Mouse (Mus musculus) ES-Bruce4 (cell line): ENCODE measurements at regions not wholly inside any gene's neighbourhood (a gene's known extent, or its start where the extent isn't known, plus 50 kb on each side); places are given as distances from the start of the nearest gene placed in this dataset.

Experiments used
- H3K27ac ChIP-seq: 2 replicates; pipeline ENCODE4 v1.5.1; 2012; ENCODE audit warnings: low read length, inconsistent platforms; ENCODE audit not compliant: insufficient read depth
- H3K27me3 ChIP-seq: 2 replicates; pipeline ENCODE4 v1.6.1; 2012; ENCODE audit warnings: mild to moderate bottlenecking, low read length, inconsistent platforms; ENCODE audit not compliant: control insufficient read depth, poor library complexity, insufficient read depth, severe bottlenecking
- H3K36me3 ChIP-seq: 2 replicates; pipeline ENCODE4 v1.6.1; 2012; ENCODE audit warnings: inconsistent platforms, mild to moderate bottlenecking, low read length, moderate library complexity; ENCODE audit not compliant: control insufficient read depth, poor library complexity, insufficient read depth, severe bottlenecking
- H3K4me1 ChIP-seq: one replicate; pipeline ENCODE4 v1.8.1; 2011; ENCODE audit warnings: low read length; ENCODE audit not compliant: control insufficient read depth, insufficient read depth
- H3K4me3 ChIP-seq: 2 replicates; pipeline ENCODE4 v1.5.1; 2011; ENCODE audit warnings: low read depth, mild to moderate bottlenecking, low read length
- H3K9ac ChIP-seq: 2 replicates; pipeline ENCODE4 v1.6.1; 2012; ENCODE audit warnings: low read depth, mild to moderate bottlenecking, inconsistent platforms; ENCODE audit not compliant: poor library complexity, severe bottlenecking
- H3K9me3 ChIP-seq: replicated peaks from 2 replicates; pipeline ENCODE4 v1.6.1; 2012; ENCODE audit warnings: mild to moderate bottlenecking, low read length, inconsistent platforms; ENCODE audit not compliant: control insufficient read depth, poor library complexity, insufficient read depth, severe bottlenecking
- CTCF ChIP-seq: IDR thresholded peaks from one replicate; pipeline ENCODE4 v1.8.1; 2011; ENCODE audit warnings: low read depth, low read length
- EP300 ChIP-seq: IDR thresholded peaks from 2 replicates; pipeline ENCODE4 v1.6.1; 2011; ENCODE audit warnings: low read depth, low read length; ENCODE audit not compliant: insufficient read depth
- POLR2A ChIP-seq: IDR thresholded peaks from one replicate; pipeline ENCODE4 v1.8.1; 2011; ENCODE audit warnings: low read length; ENCODE audit not compliant: insufficient read depth

DNA sequence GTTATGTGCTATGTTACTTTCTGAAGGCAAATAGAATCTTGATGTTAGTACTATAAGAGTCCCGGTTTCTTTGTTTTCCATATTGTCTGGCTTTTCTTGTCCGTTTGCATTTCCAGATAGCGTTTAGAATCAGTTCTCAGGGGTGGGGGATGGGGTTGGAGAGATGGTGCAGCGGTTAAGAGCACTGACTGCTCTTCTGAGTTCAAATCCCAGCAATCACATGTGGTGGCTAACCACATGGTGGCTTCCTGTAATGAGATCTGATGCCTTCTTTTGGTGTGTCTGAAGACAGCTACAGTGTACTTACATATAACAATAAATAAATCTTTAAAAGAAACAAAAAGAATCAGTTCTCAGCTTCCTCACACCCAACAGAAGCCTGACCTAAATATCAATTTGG lies 623.5 kb upstream of the Gm10131 start:
- H3K4me1 ChIP-seq: peaks cover 3% of the 10 kb centered on the region
- no peaks in the 10 kb centered on the region for H3K36me3 ChIP-seq
- H3K27me3 ChIP-seq: peaks cover 19% of the 10 kb centered on the region
- no peak for TF ChIP-seq CTCF
- TF ChIP-seq POLR2A: no peak
- TF ChIP-seq EP300: no peak
- no peak overlapping the region for H3K4me3 ChIP-seq
- H3K27ac ChIP-seq: no peak overlapping the region
- H3K9ac ChIP-seq: no peak overlapping the region
- H3K9me3 ChIP-seq: peaks cover 9% of the 10 kb centered on the region

DNA sequence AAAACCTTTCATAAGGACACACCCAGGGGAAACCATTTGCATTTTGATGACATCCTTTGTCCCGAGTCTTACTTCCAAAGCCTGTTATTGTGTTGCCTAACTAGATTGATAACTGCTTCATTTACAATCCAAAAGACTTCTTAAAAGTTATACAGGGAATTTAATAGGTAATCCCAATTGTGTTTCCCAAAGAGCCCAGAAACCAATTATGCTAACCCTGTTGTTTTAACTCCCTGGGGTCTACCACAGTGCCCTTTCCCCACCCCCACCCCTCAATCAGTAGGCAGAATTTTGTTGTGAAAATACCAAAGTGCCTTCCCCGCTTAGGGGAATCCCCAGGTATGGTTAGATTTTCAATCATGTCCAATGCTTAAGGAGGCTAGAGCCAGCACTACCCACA lies 621.3 kb upstream of the Gm10131 start:
- H3K9me3 ChIP-seq: peaks cover 9% of the 10 kb centered on the region
- no peak overlapping the region for H3K9ac ChIP-seq
- no peaks in the 10 kb centered on the region for H3K36me3 ChIP-seq
- H3K27ac ChIP-seq: no peak overlapping the region
- H3K4me3 ChIP-seq: no peak overlapping the region
- H3K4me1 ChIP-seq: peaks cover 6% of the 10 kb centered on the region
- TF ChIP-seq EP300: no peak
- no peak for TF ChIP-seq CTCF
- TF ChIP-seq POLR2A: no peak
- peaks cover 19% of the 10 kb centered on the region for H3K27me3 ChIP-seq

DNA sequence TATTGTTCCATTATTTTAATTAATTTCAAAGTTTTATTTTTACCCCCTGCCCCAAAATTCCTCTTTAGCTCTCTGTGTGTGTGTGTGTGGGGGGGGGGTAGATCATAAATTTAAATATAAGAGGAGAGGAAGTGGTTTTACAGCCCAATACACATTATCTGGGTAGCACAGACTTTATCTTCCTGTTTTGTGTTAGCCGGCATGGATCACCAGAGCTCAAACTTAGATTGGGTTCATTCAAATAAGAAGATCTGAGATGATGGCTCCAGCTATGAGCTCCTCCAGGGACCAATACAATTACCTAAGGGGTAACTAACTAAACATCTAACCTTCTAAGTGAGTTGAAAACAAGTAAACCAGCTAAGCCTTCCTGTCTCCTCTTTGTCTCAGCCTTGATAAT lies 620.8 kb upstream of the Gm10131 start:
- no peak overlapping the region for H3K9ac ChIP-seq
- H3K27me3 ChIP-seq: peaks cover 19% of the 10 kb centered on the region
- H3K4me3 ChIP-seq: no peak overlapping the region
- H3K36me3 ChIP-seq: no peaks in the 10 kb centered on the region
- no peak for TF ChIP-seq EP300
- no peak for TF ChIP-seq POLR2A
- TF ChIP-seq CTCF: no peak
- H3K27ac ChIP-seq: no peak overlapping the region
- peaks cover 7% of the 10 kb centered on the region for H3K9me3 ChIP-seq
- peaks cover 6% of the 10 kb centered on the region for H3K4me1 ChIP-seq

DNA sequence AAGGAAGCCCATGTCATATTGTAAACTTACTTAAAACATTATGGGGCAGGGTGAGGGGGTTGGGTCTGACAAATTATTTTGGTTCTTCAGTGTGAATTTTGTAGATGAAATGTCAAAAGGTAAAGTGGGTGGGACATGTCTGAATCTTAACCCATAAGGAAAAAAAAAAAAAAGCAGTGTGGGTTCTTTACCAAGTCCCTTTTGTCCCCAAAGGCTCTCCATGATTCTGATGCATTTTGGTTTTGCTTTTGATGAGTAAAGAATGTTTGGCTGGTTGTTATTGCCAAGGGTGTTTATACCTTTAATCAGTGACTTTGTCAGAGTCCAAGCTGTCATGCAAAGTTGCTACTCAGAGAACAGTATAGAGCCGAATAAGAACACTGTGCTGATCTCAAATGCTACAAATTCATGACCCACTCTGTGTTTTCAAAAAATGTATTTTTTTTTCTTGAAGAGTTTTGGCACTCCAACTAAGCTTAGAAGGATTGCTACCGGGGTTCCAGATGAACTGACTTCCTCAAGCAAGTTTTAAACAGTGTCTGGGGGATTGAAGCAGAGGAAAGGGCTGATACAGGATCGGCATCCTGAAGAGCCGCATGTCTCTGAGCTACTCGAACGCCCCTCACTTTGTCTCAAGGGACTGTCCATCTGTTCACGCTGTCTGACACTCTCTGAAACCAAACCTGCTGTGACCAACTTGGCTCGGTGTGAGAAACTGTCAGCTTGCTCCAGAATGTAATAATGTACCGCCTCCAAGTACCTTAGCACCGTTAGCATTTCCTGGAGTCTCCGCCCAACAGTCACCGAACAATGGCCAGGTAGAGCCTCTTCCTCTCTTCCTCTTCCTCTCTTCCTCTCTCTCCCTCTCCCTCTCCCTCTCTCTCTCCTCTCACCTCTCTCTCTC lies 619.8 kb upstream of the Gm10131 start:
- Histone ChIP-seq H3K27ac (no peak overlapping the region), H3K4me3 (no peak overlapping the region), H3K9me3 (0 out of 2 replicates have a peak, but pooled peaks cover under 1% of the 10 kb centered on the region), H3K4me1 (peaks cover 8% of the 10 kb centered on the region), H3K36me3 (no peaks in the 10 kb centered on the region), H3K9ac (no peak overlapping the region), H3K27me3 (peaks cover 11% of the 10 kb centered on the region)
- TF ChIP-seq POLR2A: no peak
- no peak for TF ChIP-seq CTCF
- TF ChIP-seq EP300: no peak

DNA sequence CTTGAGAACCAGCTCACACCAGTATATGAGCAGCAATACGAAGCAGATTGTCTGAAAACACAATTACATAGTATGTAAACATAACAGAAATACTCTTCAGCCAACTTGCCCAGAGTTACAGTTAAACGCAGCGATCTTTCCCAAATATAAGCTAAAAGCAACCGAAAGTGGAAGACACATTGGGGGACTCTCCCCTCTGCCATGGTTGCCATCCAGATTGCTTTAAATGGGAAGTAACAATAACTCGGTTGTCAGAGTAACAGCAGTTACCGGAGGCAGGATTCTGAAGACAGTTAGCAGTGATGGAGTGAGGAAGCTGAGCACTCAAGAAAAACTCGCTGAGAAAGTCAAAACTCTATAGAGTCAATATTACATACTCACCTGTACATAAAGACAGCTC lies 618.0 kb upstream of the Gm10131 start:
- TF ChIP-seq EP300 (no peak), POLR2A (no peak), CTCF (no peak)

DNA sequence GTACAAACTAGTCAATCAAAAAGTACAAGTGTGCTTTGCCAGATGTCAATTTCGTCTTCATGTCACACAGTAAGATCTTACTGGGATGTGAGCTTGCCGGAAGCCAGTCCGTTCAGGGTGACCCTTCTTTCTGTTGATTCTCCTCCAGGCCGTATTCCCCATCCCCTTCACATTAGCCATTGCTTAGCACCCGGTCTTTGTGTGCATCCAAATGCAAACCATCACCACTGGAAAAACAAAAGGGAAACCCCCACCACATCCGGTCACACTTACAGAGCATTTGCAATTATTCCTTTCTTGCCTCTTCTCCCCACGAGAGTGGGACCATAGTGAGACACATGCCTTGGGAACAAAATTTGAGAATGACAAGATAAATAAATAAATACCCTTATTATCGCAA lies 616.2 kb upstream of the Gm10131 start:
- H3K27me3 ChIP-seq: peaks cover 5% of the 10 kb centered on the region; the same call in 1 of the 2 replicates
- peaks cover 5% of the 10 kb centered on the region for H3K9me3 ChIP-seq
- no peaks in the 10 kb centered on the region for H3K36me3 ChIP-seq
- TF ChIP-seq CTCF: no peak
- TF ChIP-seq EP300: peak; percentile 99
- no peak overlapping the region for H3K9ac ChIP-seq
- no peak overlapping the region for H3K27ac ChIP-seq
- no peak overlapping the region for H3K4me3 ChIP-seq
- peaks cover 5% of the 10 kb centered on the region for H3K4me1 ChIP-seq

More for the DNA sequence above, 618.0 kb upstream of the Gm10131 start:
- H3K27ac ChIP-seq: no peak overlapping the region
- H3K9me3 ChIP-seq: no peaks in the 10 kb centered on the region
- peaks cover 8% of the 10 kb centered on the region for H3K27me3 ChIP-seq
- H3K9ac ChIP-seq: no peak overlapping the region
- H3K4me1 ChIP-seq: peaks cover 8% of the 10 kb centered on the region
- H3K4me3 ChIP-seq: no peak overlapping the region
- no peaks in the 10 kb centered on the region for H3K36me3 ChIP-seq
